Mouse (Mus musculus): Measurements from ENCODE around the gene Dach1. TPM values are rescaled to one million over a fixed set of nuclear protein-coding genes. Genes with fewer than 3 reads are reported as not detected.
A peak's percentile ranks its signal among the peaks of the same experiment; 100 is the strongest.

Dach1 gene
- polyA plus RNA-seq, 1 experiment from 2014 or later = 8.6 TPM

DNA sequence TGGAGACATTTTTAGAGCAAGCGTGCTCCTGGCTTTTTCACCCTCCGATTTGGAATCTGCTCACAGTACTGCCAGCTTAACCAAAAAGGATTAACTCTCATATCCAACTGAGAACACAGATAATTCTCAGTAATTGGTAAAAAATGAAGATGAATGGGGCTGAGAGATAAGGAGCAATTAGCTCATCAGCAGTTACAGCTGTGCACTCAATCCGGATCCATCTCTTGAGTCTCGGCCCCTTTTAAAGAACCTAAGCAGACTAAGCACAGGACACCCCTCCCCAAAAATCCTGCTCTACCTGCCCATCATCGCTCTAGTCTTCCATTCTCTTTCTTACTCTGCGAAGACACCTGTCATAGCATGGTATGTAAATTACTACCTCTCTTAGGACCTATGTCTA is 205.9 kb downstream of the Dach1 start:
- no peak overlapping the region for H3K4me3 ChIP-seq (replicated peaks; ENCODE audit: low read length)
- H3K36me3 ChIP-seq (ENCODE audit: control insufficient read depth, insufficient read depth) = no peaks in the 10 kb centered on the region
- no peaks in the 10 kb centered on the region for H3K27me3 ChIP-seq (replicated peaks; ENCODE audit: control insufficient read depth, insufficient read depth, low read length)
- H3K9ac ChIP-seq (replicated peaks; ENCODE audit: low read depth, low read length) = no peak overlapping the region
- no peak overlapping the region for H3K4me2 ChIP-seq (ENCODE audit: low read length)
- WGBS = 56% methylated on average over 6 of the region's 6 CpGs
- peak; percentile 28; the same call in 1 of the 2 replicates for ATAC-seq
- H3K27ac ChIP-seq (ENCODE audit: low read length) = no peak overlapping the region
- H3K4me1 ChIP-seq (replicated peaks; ENCODE audit: control insufficient read depth, insufficient read depth, low read length) = peaks cover 5% of the 10 kb centered on the region
- H3K9me3 ChIP-seq (ENCODE audit: control insufficient read depth, low read length) = no peaks in the 10 kb centered on the region

DNA sequence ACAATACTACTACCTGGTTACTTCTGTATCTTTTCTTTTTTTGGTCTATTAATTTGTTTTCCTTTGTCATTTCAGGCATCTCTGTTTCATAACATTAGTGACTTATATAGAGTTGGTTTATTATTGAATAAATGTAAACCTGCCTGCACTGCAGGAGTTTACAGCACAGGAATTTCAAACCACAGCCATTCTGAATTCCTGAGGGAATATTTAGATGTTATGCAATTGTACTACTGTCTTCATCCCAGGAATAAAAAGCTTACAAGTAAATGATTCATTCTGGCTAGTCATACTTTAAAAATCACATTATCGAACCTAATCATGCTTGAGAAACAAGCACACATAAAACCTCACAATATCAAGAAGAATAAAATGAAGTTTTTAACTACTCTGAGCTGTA is 213.2 kb downstream of the Dach1 start:
- Histone ChIP-seq H3K36me3 (ENCODE audit: control insufficient read depth, insufficient read depth) (no peaks in the 10 kb centered on the region), H3K9me3 (ENCODE audit: control insufficient read depth, low read length) (no peaks in the 10 kb centered on the region), H3K27me3 (replicated peaks; ENCODE audit: control insufficient read depth, insufficient read depth, low read length) (no peaks in the 10 kb centered on the region), H3K4me2 (ENCODE audit: low read length) (no peak overlapping the region), H3K27ac (ENCODE audit: low read length) (no peak overlapping the region), H3K4me1 (replicated peaks; ENCODE audit: control insufficient read depth, insufficient read depth, low read length) (peaks cover 5% of the 10 kb centered on the region), H3K4me3 (replicated peaks; ENCODE audit: low read length) (no peak overlapping the region), H3K9ac (replicated peaks; ENCODE audit: low read depth, low read length) (no peak overlapping the region)
- WGBS = 95% methylated on average over 1 of the region's 1 CpGs
- no peak for ATAC-seq

DNA sequence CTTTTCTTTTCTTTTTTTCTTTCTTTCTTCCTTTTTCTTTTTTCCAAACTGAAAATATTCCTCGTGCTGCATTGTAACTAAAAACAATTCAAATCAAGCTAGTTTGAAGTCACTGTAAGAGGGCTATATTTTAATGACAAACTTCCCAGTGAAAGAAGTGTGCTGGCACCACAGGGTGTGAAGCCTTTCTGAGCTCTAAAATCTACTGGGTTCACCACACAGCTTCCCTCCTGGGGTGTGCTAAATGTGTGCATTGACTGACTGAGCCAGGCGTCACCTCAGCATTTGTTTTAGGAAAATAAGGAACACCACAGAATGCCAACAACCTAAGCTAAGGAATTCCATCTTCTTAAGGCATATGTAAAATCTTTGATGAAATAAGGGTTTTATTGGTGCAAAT is 224.1 kb downstream of the Dach1 start:
- Histone ChIP-seq H3K27ac (ENCODE audit: low read length) (no peak overlapping the region), H3K9me3 (ENCODE audit: control insufficient read depth, low read length) (no peaks in the 10 kb centered on the region), H3K4me3 (replicated peaks; ENCODE audit: low read length) (no peak overlapping the region), H3K4me2 (ENCODE audit: low read length) (no peak overlapping the region), H3K4me1 (replicated peaks; ENCODE audit: control insufficient read depth, insufficient read depth, low read length) (no peaks in the 10 kb centered on the region), H3K9ac (replicated peaks; ENCODE audit: low read depth, low read length) (no peak overlapping the region), H3K27me3 (replicated peaks; ENCODE audit: control insufficient read depth, insufficient read depth, low read length) (no peaks in the 10 kb centered on the region), H3K36me3 (ENCODE audit: control insufficient read depth, insufficient read depth) (no peaks in the 10 kb centered on the region)
- ATAC-seq = no peak
- 20% methylated on average over 2 of the region's 2 CpGs for WGBS

DNA sequence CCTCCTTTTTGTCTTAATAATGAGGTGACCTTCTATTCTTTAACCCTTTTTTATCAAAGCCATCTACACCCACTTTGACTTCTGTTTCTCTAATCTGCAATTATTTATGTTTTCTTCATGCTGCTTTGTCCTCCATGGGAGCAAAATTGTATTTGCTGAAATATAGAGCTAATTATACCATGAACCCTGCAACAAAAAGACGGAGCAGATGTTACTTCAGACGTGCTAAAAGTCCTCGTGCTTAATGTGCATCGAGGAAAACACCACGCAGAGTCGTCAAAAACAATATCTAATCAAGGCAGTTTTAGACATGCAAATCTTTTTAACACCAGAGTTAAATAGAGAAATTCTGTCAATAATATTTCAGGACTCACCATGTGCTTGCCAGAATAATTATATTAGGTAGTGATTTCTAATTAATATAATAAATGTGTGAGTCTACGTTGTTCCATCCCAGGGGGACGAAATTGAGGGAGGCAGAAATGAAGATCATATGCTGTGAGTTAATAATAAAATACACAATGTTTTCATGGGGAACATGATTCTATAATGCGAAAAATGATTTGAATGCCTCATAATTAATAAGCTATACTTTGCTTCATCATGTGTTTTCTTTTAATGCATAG is 224.8 kb downstream of the Dach1 start:
- 23% methylated on average over 9 of the region's 9 CpGs for WGBS
- Histone ChIP-seq H3K27ac (ENCODE audit: low read length) (no peak overlapping the region), H3K36me3 (ENCODE audit: control insufficient read depth, insufficient read depth) (no peaks in the 10 kb centered on the region), H3K9me3 (ENCODE audit: control insufficient read depth, low read length) (no peaks in the 10 kb centered on the region), H3K27me3 (replicated peaks; ENCODE audit: control insufficient read depth, insufficient read depth, low read length) (no peaks in the 10 kb centered on the region), H3K9ac (replicated peaks; ENCODE audit: low read depth, low read length) (no peak overlapping the region), H3K4me2 (ENCODE audit: low read length) (no peak overlapping the region), H3K4me1 (replicated peaks; ENCODE audit: control insufficient read depth, insufficient read depth, low read length) (no peaks in the 10 kb centered on the region), H3K4me3 (replicated peaks; ENCODE audit: low read length) (no peak overlapping the region)
- peak; percentile 81 for ATAC-seq

DNA sequence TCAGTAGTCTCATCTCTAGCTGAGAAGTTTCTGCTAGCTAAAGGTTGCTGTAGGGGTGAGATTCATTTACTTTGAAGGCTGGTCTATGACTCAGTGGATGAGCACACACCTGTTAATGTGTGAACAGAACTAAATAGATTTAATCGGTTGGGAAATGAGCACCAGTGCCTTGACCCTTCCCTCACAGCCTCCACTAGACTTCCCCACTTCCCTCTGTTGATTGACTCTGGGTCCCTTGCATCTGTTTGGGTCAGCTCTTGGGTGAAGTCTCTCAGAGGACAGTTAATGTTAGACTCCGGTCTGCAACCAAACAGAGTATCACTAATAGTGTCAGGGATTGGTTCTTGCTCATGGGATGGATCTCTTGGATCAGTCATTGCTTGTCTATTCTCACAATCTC is 227.2 kb downstream of the Dach1 start:
- ATAC-seq = no peak
- no peaks in the 10 kb centered on the region for H3K4me1 ChIP-seq (replicated peaks; ENCODE audit: control insufficient read depth, insufficient read depth, low read length)
- H3K27me3 ChIP-seq (replicated peaks; ENCODE audit: control insufficient read depth, insufficient read depth, low read length) = no peaks in the 10 kb centered on the region
- no peak overlapping the region for H3K4me2 ChIP-seq (ENCODE audit: low read length)
- no peak overlapping the region for H3K27ac ChIP-seq (ENCODE audit: low read length)
- no peak overlapping the region for H3K4me3 ChIP-seq (replicated peaks; ENCODE audit: low read length)
- H3K36me3 ChIP-seq (ENCODE audit: control insufficient read depth, insufficient read depth) = no peaks in the 10 kb centered on the region
- no peak overlapping the region for H3K9ac ChIP-seq (replicated peaks; ENCODE audit: low read depth, low read length)
- no peaks in the 10 kb centered on the region for H3K9me3 ChIP-seq (ENCODE audit: control insufficient read depth, low read length)
- WGBS = 90% methylated on average over 2 of the region's 2 CpGs

DNA sequence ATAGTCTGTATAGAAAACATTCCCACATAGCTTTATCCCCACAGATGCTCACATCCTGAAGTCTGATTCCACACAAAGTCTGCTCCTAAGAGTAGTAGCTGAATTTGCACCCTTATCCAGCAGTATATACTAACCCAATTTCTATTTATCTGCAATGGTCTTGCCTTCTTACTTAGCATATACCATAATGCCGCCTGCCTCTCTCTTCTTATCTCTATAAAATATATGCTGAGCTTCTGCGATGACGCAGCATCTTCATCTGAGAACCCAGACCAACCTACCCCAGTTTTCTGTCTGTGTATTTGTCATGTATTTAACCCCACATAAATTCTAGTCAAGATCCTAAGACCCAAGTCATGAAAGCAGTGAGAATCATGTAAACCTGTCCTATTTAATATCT is 272.9 kb downstream of the Dach1 start:
- H3K9me3 ChIP-seq (ENCODE audit: control insufficient read depth, low read length) = no peaks in the 10 kb centered on the region
- H3K4me1 ChIP-seq (replicated peaks; ENCODE audit: control insufficient read depth, insufficient read depth, low read length) = no peaks in the 10 kb centered on the region
- 97% methylated on average over 3 of the region's 3 CpGs for WGBS
- H3K4me3 ChIP-seq (replicated peaks; ENCODE audit: low read length) = no peak overlapping the region
- no peaks in the 10 kb centered on the region for H3K36me3 ChIP-seq (ENCODE audit: control insufficient read depth, insufficient read depth)
- H3K27me3 ChIP-seq (replicated peaks; ENCODE audit: control insufficient read depth, insufficient read depth, low read length) = no peaks in the 10 kb centered on the region
- H3K9ac ChIP-seq (replicated peaks; ENCODE audit: low read depth, low read length) = no peak overlapping the region
- no peak overlapping the region for H3K27ac ChIP-seq (ENCODE audit: low read length)
- ATAC-seq = no peak
- no peak overlapping the region for H3K4me2 ChIP-seq (ENCODE audit: low read length)

DNA sequence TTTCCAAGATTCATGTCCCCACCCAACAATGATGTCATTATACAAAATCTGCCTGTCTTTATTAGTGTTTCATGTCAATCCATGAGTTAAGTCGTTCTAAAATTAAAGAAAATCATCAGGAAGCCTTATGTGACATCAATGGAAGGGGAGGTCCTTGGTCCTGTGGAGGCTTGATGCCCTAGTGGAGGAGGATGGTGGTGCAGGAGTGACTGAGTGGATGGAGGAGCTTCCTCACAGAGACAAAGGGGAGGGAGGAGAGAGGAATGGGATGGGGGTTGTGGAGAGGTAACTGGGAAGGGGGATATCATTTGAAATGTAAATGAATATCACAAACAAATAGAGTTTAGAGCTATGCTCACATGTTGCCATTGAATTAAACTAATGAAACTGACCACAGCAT is 287.6 kb downstream of the Dach1 start:
- H3K9me3 ChIP-seq (ENCODE audit: control insufficient read depth, low read length) = no peaks in the 10 kb centered on the region
- no peak overlapping the region for H3K4me3 ChIP-seq (replicated peaks; ENCODE audit: low read length)
- no peak overlapping the region for H3K9ac ChIP-seq (replicated peaks; ENCODE audit: low read depth, low read length)
- no peak overlapping the region for H3K27ac ChIP-seq (ENCODE audit: low read length)
- no peaks in the 10 kb centered on the region for H3K27me3 ChIP-seq (replicated peaks; ENCODE audit: control insufficient read depth, insufficient read depth, low read length)
- H3K4me1 ChIP-seq (replicated peaks; ENCODE audit: control insufficient read depth, insufficient read depth, low read length) = no peaks in the 10 kb centered on the region
- H3K36me3 ChIP-seq (ENCODE audit: control insufficient read depth, insufficient read depth) = no peaks in the 10 kb centered on the region
- no peak overlapping the region for H3K4me2 ChIP-seq (ENCODE audit: low read length)
- ATAC-seq = no peak
- 52% methylated on average over 1 of the region's 1 CpGs for WGBS

DNA sequence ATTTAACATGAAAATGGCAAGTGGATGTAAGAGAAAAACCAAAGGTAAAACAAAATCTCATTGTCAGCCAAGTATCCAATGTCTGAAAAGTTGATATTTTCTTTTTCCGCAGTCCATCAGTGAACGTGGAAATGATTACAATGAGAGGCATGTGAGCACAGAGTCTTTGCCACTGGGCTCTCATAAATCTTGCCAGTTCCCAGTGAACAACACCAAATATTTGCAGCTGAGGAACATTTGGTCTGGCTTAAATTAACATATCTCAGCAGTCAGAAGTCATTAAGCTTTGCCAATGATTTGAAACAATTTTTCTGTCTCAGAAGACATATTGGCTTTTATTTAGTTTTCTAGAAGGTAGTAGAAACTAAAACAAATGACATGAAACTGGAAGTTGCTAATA is 298.6 kb downstream of the Dach1 start:
- Histone ChIP-seq H3K9ac (replicated peaks; ENCODE audit: low read depth, low read length) (no peak overlapping the region), H3K9me3 (ENCODE audit: control insufficient read depth, low read length) (no peaks in the 10 kb centered on the region), H3K36me3 (ENCODE audit: control insufficient read depth, insufficient read depth) (no peaks in the 10 kb centered on the region), H3K4me2 (ENCODE audit: low read length) (no peak overlapping the region), H3K27ac (ENCODE audit: low read length) (no peak overlapping the region), H3K4me3 (replicated peaks; ENCODE audit: low read length) (no peak overlapping the region), H3K27me3 (replicated peaks; ENCODE audit: control insufficient read depth, insufficient read depth, low read length) (no peaks in the 10 kb centered on the region), H3K4me1 (replicated peaks; ENCODE audit: control insufficient read depth, insufficient read depth, low read length) (peaks cover 5% of the 10 kb centered on the region)
- no peak for ATAC-seq
- 78% methylated on average over 2 of the region's 2 CpGs for WGBS

DNA sequence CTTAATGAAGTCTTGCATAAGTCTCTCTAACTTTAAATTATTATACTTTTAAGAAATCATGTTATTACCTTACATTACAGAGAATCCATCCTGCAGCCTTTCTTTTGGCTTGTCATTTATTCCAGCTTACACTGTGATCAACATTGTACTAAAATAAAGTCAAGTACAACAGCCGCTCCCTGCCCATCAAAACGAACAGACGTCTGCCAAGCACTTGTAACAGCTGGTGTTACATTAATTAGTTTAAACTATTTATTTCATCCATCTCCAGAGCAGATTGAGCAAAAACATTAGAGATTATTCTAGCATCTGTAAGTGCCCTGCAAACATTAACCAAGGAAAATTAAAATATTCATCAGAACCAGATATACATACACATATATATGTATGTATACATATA is 311.2 kb downstream of the Dach1 start:
- Histone ChIP-seq H3K27ac (ENCODE audit: low read length) (no peak overlapping the region), H3K36me3 (ENCODE audit: control insufficient read depth, insufficient read depth) (no peaks in the 10 kb centered on the region), H3K27me3 (replicated peaks; ENCODE audit: control insufficient read depth, insufficient read depth, low read length) (no peaks in the 10 kb centered on the region; the same call in 1 of the 2 replicates), H3K4me2 (ENCODE audit: low read length) (no peak overlapping the region), H3K9me3 (ENCODE audit: control insufficient read depth, low read length) (no peaks in the 10 kb centered on the region), H3K4me1 (replicated peaks; ENCODE audit: control insufficient read depth, insufficient read depth, low read length) (no peaks in the 10 kb centered on the region), H3K4me3 (replicated peaks; ENCODE audit: low read length) (no peak overlapping the region), H3K9ac (replicated peaks; ENCODE audit: low read depth, low read length) (no peak overlapping the region)
- WGBS = 31% methylated on average over 3 of the region's 3 CpGs
- peak; percentile 69; the same call in 1 of the 2 replicates for ATAC-seq

DNA sequence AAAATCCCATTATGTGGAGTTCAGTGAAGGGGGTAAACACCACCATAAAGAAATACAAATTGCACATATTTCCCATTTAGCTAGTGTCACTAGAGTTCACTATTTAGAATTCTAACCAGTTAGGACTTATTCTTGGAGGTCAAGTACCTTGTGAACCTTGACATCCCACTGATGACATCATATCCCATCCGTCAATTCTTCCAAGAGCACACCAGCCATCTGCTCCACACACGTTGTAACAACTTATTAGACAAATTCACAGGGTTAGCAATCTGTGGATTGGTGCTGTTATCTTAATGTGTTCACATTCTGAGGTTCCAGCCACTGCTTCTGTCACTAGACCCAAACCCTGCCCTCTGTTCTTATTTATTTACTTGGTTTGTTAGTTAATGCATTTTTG is 312.3 kb downstream of the Dach1 start:
- ATAC-seq = no peak
- Histone ChIP-seq H3K9ac (replicated peaks; ENCODE audit: low read depth, low read length) (no peak overlapping the region), H3K4me1 (replicated peaks; ENCODE audit: control insufficient read depth, insufficient read depth, low read length) (no peaks in the 10 kb centered on the region), H3K27me3 (replicated peaks; ENCODE audit: control insufficient read depth, insufficient read depth, low read length) (no peaks in the 10 kb centered on the region; the same call in 1 of the 2 replicates), H3K9me3 (ENCODE audit: control insufficient read depth, low read length) (no peaks in the 10 kb centered on the region), H3K27ac (ENCODE audit: low read length) (no peak overlapping the region), H3K4me3 (replicated peaks; ENCODE audit: low read length) (no peak overlapping the region), H3K36me3 (ENCODE audit: control insufficient read depth, insufficient read depth) (no peaks in the 10 kb centered on the region), H3K4me2 (ENCODE audit: low read length) (no peak overlapping the region)
- WGBS = 41% methylated on average over 2 of the region's 2 CpGs
